Mouse (Mus musculus): Measurements from ENCODE around the gene Tbc1d22b. TPM values are rescaled to one million over a fixed set of nuclear protein-coding genes. Genes with fewer than 3 reads are reported as not detected.
"Not testable (repeated sequence)": the region's sequence is repeated elsewhere in the genome, so short reads cannot be mapped to it uniquely, and the experiment has no call there.

Tbc1d22b gene
- total RNA-seq, 2 experiments from 2014 or later = 43.7 to 44.9 TPM

DNA sequence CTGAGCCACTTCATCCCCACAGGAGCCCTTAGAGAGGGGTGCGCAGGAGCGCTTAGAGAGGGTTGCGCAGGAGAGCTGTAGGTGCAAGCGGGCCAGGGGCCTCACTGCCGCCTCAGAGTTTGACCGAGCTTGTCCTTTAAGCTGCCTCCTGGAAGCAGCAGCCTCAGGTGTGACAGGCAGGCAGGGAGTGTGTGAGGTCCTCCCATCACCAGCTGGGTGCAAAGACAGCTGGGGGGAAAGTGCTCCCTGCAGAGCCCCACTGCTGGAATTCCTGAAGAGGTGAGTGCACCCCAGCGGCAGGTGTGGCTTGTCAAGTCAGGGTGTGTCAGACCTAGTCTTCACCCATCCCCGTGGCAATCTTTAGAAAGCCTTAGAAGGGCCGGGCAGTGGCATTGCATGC is 37.3 kb downstream of the Tbc1d22b start:
- no peak for DNase-seq (ENCODE audit: low spot score in 2 of 2)

DNA sequence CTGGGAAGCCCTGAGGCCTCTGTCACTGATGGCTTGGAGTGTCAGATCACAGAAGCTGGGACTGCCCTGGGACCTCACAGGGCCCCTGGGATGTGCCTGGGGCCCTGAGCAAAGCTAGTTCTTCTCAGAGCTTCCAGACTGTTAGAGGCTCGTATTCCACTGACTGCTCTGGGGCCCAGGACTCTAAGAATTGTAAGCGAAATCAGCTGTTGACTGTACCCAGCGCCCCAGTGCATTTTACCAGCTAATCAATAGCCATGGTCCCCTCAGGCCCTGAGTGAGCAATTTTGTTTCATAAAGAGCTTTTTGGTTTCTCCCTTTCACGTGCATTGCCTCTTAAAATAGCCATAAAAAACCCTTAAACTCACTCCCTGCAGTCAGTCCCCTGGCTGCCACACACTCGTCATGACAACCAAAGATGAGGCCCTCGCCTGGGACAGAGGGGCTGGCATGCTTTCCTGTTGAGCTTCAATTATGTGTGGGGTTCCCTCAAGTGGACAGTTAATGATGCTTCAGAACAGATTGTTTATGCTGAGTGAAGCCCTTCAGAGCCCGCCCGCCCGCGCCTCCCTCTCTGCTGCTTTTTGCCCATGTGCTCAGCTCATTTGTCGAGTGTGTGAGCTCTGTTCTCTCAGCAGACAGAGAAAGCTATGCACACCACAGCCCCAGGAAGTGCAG is 39.8 kb downstream of the Tbc1d22b start:
- DNase-seq (ENCODE audit: low spot score in 2 of 2) = peak; percentile 29 to 34

DNA sequence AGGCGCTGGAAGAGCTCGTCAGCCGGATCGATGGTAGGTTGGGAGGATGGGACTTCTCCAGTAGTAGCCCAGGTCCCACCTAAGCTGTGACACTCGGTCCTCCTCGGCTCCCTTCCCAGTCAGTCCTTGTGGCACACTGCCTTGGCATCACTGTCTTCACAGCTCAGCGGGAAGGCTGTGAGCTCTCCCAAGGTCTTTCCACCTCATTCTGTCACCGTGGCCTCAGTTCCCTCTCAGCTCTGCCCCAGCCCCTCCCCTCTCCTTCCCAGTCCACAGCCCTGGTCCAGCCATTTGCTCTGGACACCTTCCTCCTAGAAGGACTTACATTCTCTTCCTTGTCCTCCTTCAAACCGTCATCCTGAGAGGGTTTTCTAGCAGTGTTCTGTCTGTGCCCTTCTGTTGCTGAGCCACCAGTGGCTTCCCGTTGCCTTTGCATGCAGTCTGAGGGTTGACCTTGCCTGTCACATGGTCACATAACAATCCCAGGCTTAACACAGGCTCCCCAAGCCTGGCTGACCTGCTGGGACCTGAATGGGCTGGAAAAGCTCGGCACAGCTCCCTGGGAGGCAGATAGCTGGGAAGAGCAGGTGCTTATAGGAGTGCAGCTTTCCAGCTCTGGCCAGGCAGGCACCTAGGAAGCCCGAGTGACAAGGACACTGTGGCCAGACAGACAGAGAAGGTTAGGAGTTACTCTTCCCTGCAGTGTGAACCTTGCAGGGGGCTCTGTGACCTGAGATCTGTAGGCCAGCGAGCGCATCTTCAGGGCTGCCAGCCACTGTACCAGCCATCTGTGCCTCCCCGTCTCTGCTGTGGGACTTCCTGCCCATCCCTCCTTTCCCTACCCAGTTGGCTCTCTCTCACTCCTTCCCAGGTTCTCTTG is 46.5 kb downstream of the Tbc1d22b start:
- DNase-seq (ENCODE audit: low spot score in 2 of 2) = no peak

DNA sequence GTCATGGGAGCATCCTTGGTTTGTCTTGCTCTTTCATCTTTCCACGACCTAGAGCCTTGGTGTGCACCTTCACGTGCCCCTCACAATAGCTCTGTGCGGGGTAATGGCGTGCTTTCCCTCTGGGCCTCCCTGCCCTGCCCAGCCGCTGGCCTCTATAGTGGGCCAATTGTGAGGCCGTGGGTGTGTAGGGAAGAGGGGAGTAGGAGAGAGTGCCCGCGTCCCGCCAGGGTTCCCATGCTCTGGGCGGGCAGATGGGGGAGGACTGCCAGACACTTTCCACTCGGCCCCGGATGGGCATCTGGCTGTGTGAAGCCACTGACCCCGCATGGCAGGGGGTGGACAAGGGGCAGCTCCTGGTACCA is 47.2 kb downstream of the Tbc1d22b start:
- no peak for DNase-seq (ENCODE audit: low spot score in 2 of 2)

DNA sequence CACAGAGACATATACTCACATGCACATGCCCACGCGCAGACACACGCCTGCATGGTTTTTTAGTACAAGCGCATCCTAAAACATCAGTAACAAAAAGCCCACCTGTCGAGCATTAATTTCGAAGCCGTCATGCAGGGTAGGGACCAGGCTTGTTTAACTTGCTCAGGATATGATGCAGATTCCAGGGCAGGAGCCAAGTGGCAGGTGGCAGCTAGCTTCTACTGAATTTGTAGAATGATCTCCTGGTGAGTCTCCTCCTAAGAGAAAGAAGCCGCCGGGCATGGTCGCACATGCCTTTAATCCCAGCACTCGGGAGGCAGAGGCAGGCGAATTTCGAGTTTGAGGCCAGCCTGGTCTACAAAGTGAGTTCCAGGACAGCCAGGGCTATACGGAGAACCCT is 49.5 kb downstream of the Tbc1d22b start:
- no peak for DNase-seq (ENCODE audit: low spot score in 2 of 2)

DNA sequence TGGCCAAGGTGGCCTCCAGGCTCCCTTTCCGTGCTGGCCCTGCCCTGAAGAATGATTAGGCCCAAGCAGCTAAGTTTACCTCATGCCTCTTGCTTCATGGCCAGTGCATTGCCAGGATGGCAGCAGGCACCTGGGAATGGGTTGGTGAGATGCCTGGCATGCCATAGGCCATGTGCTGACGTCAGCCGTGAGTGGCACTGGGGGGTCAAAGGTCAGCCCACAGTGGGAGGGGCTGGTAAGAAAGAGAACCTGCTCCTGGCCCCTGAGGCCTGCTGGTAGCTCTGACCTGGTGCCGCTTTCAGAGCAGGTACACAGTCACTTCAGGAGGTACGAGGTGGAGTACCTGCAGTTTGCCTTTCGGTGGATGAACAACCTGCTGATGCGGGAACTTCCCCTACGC is 50.0 kb downstream of the Tbc1d22b start:
- no peak for DNase-seq (ENCODE audit: low spot score in 2 of 2)

DNA sequence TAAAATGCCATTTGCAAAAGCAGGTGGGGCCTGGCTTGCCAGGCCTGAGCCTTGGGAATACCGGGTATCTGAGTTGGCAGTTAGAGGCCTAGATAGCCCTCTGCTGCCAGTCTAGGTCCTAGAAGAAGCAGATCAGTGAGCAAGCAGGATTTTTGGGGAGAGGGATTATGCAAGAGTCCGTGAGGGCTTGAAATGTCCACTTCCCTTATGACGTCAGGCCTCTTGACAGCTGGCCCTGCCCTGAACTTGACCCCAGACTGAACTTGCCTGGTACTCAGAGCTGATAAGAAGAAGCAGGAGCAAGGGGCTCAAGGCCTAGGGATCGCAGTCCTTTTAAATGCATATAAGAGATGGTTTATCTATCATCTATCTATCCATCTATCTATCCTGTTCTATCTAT is 51.8 kb downstream of the Tbc1d22b start:
- no peak for DNase-seq (ENCODE audit: low spot score in 2 of 2)

DNA sequence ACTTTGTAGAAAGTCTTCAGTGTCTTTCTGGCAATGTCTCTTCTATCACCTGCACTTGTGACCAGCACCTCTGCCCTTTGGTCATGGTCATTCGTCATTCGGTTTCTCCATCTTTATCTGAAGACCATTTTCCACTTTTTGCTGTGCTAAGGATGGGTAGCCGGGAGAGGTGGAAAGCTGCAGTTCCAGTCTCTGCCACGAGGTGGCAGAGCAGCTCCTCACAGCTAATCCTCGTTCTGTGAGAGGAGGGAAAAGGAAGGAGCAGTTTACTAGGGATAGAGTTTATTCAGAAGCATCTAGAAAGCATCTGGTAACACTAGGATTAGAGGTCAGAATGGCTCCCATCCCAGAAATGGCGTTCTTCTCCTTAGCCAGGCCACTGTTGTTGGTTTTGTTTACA is 53.7 kb downstream of the Tbc1d22b start:
- peak; percentile 72 to 79 for DNase-seq (ENCODE audit: low spot score in 2 of 2)

DNA sequence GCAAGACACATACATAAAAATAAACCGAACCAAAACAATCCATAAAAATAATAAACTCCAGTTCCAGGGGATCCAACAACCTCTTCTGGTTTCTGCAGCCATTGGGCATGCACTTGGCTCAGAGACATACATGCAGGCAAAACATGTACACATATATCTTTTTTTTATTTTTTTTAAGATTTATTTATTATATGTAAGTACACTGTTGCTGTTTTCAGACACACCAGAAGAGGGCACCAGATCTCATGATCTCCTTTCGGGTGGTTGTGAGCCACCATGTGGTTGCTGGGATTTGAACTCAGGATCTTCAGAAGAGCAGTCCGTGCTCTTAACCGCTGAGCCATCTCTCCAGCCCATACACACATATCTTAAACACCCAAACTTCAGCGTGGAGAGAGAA is 63.9 kb downstream of the Tbc1d22b start:
- DNase-seq (ENCODE audit: low spot score in 2 of 2) = not testable (repeated sequence)

DNA sequence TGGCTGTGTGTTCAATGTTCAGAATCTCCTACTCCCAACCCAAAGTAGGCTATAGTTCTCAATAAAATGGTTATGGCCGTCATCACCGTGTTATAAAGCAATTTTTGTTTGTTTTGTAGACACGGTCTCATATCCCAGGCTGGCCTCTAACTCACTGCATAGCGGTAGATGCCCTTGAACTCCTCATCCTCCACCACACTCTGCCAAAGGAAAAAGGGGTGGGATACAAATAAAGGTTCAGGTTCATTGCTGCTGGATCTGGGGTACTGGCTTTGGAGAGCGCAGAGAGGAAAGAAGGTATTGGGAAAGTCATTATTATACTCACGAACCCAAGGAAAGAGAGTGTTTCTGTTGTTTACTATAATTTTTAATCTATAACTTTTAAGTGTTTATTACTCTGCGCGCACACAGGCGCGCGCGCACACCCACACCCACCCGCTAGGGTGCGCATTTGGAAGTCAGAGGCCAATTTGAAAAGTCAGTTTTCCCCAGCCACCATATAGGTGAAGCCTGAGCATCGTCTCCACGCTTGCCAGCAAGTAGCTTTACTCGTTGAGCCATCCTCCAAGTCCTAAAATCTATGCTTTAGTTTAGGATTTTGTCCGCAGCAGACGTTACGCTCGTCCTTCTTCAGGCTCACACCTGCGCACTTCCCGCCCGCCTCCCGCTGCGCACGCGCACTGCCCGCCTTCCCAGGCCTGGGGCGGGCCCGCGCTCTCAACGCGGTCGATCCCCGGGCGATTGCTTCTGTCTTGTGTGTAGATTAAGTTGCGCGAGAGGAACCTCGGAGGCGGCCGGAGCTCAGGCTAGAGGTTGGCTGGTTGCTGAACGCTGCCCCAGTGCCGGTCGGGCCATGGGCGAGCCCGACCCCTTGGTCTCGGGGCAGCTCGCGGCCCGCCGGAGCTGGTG is 64.8 kb downstream of the Tbc1d22b start, which contains the start of the genes Rnf8 and Gm28043:
Gene Rnf8, plus strand, starts transcription at position 676 of the 909 bp plus-strand sequence.
Gene Gm28043, plus strand, starts transcription at position 762 of the 909 bp plus-strand sequence.
- peak; percentile 92 to 95 for DNase-seq (ENCODE audit: low spot score in 2 of 2)

DNA sequence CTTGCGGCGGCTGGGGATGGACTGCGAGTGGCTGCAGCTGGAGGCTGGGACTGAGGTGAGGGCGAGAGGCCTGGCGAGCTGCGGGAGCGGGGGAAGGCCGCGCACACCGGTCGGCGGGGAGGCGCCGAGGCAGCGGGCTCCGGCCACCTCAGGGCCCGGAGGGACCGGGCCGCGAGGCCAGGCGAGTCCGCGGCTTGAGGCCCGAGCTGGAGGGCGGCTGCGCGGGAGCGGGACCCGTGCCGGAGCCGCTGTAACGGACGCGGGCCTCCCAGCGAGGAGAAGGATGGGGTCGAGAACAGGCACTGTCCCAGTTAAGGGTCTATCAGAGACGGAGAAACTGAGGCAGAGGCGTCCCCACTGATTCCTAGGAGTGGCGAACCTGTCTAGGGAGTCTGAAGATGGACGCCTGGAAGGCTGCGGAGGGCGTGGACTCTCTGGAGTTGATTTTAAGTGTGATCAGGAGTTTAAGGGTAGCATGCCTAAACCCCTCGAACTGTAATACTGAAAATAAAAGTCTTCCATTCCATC is 65.5 kb downstream of the Tbc1d22b start:
- DNase-seq (ENCODE audit: low spot score in 2 of 2) = no peak

DNA sequence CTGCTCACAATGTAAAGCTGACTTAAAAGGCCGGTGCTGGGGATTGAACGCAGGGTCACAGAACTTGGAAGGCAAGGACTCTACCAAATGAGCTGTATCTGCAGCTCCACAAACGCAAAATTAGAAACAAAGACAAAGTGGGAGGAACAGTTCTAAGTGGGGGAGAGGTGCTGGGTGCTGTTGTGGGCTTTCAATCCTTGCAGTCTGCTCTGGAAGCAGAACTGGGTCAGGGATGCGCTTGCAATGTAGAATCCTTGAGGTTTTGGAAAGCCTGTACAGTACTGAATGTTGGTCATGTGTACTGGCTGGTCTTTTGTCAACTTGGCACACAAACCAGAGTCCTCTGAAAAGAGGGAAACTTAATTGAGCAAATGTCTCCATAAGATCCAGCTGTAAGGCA is 66.0 kb downstream of the Tbc1d22b start:
- DNase-seq (ENCODE audit: low spot score in 2 of 2) = no peak

DNA sequence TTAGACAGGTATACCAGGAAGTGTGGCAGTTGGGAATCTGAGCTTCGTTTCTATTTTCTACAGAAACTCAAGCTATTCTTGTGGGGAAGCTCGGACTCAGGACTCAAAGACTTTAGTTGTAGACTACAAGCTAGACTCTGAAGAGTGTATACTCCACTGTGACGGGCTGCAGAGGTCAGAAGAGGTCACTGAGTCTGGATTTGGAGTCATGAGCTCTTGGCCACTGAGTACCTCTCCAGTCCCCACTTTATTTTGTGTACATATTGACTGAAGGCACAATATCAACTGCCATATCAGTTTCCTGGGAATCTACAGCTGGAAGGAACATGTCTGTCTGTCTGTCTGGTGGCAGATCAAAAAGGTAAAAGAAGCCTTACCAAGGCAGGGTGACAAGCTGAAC is 69.6 kb downstream of the Tbc1d22b start:
- DNase-seq (ENCODE audit: low spot score in 2 of 2) = no peak

DNA sequence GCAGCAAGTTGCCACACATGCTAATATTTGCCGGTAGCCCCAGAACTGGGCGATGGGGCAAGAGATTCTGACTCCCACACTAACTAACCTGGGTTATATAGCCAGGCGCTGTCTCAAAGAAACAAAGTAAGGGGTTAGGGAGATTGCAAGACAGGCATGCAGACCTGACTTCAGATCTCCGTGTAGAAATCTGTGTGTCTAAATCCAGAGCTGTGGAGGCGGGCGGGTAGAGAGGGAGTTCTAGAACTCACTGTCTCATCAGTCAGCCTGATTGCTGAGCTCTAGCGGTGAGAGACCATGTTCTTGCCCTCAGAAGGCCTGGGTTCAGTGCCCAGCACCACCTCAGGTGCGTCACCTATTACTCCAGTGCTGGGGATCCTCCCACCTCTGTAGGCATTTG is 73.9 kb downstream of the Tbc1d22b start:
- no peak for DNase-seq (ENCODE audit: low spot score in 2 of 2)

DNA sequence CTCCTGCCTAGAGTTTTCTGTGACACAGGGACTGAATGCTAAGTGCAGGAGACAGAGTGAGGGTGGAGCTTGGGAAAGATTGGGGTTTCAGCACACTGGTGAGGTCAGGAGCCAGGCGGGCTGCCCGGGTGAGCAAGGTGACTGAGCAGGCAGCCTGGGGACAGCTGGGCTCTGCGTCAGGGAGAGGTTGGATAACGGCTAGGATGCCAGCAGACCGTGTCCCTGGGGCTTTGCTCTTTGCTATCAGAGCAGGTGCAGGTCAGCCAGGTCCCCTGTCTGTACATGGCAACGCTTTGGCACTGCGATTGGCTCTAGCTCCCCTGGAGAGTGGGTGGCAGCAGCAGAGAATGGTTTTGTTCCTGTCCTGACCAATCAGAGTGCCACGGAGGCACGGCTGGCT is 77.7 kb downstream of the Tbc1d22b start:
- DNase-seq (ENCODE audit: low spot score in 2 of 2) = no peak

DNA sequence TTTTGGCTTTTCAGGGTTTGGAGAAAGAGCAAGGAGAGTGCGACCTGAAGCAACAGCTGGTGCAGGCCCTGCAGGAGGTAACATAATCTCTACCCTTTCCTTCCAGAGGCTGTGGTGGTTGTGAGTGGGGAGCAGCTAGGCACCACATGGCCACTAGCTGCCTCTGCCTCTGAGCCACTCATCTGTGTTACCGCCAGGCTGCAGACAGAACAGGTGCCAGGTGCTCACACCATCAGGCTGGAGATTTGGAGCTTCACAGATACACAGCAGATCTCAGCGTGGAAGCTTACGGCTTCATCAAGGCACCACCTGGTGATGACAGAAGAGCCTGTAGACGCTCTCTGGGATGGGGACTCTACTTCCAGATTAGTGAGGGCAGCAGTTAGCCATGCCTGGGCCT is 79.4 kb downstream of the Tbc1d22b start:
- no peak for DNase-seq (ENCODE audit: low spot score in 2 of 2)

DNA sequence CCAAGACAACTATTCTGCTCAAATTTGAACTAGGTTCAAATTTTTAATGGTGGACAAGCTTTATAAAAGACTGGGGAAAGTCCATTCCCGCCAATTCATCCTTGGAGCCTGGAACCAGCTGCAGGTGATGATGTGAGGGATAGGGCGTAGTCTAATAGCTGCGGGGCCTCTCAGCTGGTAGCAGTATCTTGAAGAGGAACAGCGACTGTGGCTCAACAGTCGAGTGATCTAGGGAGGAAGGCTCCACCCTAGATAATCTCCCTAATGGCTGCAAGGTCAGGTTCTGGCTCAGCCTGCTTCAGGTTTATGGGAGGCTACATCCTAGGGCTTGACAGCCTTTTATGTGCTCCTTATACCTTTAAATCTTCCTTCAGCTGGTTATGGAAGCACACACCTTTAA is 80.0 kb downstream of the Tbc1d22b start:
- no peak for DNase-seq (ENCODE audit: low spot score in 2 of 2)

DNA sequence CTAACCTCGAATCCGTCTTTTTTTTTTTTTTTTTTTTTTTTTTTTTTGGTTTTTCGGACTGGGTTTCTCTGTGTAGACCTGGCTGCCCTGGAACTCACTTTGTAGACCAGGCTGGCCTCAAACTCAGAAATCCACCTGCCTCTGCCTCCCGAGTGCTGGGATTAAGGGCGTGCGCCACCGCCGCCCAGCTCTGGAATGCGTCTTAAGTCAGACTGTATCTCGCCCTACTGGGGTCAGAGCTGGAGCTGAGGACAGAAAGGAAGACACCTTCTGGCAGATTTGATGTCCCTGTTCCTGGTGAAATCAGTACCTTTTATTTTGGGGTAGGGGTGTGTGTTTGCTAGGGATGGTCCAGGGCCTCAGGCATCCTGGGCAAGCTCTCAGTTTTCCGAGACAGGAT is 82.7 kb downstream of the Tbc1d22b start:
- no peak for DNase-seq (ENCODE audit: low spot score in 2 of 2)

DNA sequence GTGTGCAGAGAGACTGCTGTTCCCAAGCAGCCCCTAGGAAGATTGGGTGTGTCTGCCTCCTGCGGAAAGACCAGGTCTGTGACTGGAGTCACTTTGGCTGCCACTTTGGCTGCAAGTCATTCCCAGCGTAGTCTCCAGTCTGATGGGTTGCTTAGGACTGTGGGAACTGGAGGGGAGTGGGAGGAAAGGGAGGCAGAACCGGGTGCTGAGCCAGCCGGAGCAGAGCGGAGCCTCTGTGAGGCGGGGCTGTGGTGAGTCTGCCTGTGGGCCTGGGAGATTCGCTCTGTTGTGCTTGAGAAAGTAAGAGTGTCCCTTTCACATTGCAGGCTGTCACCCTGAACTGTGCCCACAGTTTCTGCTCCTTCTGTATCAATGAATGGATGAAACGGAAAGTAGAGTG is 85.9 kb downstream of the Tbc1d22b start:
- DNase-seq (ENCODE audit: low spot score in 2 of 2) = no peak

DNA sequence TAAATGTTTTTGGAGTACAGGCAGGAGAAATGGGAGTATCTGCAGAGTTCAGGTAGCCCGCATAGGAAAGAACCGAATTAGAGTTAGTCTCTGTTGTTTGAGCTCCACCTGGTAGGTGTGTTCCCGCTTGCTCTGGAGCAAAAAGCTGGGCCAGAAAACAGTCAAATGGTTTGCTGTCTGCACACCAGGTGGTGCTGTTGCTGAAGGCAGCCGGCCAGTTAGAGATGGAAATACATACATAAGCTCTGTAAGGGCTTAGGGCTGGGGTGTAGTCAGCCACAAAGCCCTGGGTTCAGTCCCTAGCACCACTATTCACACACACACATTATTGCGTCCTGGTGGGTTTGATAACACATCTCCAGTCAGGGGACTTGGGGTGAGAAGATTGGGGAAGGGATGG is 86.5 kb downstream of the Tbc1d22b start:
- no peak for DNase-seq (ENCODE audit: low spot score in 2 of 2)

DNA sequence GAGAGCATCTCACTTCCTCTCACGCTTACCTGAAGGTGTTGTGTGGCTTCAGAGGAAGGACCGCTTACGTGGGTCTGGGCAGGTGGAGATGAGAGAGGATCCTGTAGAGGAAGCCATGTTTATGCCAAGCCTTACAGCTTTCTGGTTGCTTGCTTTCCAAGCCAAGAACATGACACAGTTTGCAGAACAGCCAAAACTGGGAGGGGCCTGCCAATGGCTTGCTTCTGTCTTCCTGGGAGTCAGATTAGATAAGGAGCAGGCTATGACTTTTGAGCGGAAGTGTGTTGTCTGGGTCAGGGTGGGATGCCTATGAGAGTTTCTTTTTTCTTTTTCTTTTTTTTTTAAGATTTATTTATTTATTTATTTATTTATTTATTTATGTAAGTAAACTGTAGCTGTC is 87.8 kb downstream of the Tbc1d22b start:
- DNase-seq (ENCODE audit: low spot score in 2 of 2) = no peak
